9 mouse cellular contexts compared by ENCODE assay signal in genomic region chr8:3588258-3588633, GRCm38 (mm10). TPM values are rescaled to one million over a fixed set of nuclear protein-coding genes. Genes with fewer than 3 reads are reported as not detected.
DNase-seq lines count a peak whose midpoint lies in the region; ATAC-seq and TF ChIP-seq lines count a peak whose summit lies in the region.
"Had no signal": no experiment of that assay in that cellular context is flagged by ENCODE, and none has a peak within 500 bp of the region (broad histone marks: within the 10 kb centered on the region; RNA-seq: fewer than 3 reads in every experiment).

No protein-coding gene starts in this region.

- DNase-seq in kidney, adult 18-20 months = no peak
- DNase-seq in hindbrain, embryonic 10.5 days (ENCODE audit: low spot score) = peak; percentile 42
- peak; percentile 91 for DNase-seq in midbrain, embryonic 11.5 days (ENCODE audit: low spot score, missing footprints)
- no peak for DNase-seq in urinary bladder, postnatal 14 days (ENCODE audit: low spot score)
- DNase-seq in adrenal gland, adult 2 months = no peak
- no peak for DNase-seq in right cerebral cortex, postnatal 25 days

- no peak for TF ChIP-seq CTCF in bone marrow macrophage, adult 2 months (IDR thresholded peaks at IDR 0.05; ENCODE audit: low read depth, low read length)

- H3K27ac ChIP-seq in kidney, embryonic 14.5 days (ENCODE audit: low read depth, low read length) = no peak overlapping the region
- H3K27ac ChIP-seq in bone marrow macrophage, adult 2 months (ENCODE audit: insufficient read depth, low read depth, low read length) = no peak overlapping the region
- peak overlapping the region; percentile 88 for H3K27ac ChIP-seq in hindbrain, embryonic 10.5 days
- no peak overlapping the region for H3K27ac ChIP-seq in midbrain, embryonic 11.5 days (ENCODE audit: low read depth, low read length)

- peak overlapping the region; percentile 83 for H3K4me2 ChIP-seq in kidney, embryonic 14.5 days (replicated peaks; ENCODE audit: low read depth, low read length)
- peak overlapping the region; percentile 95 for H3K4me2 ChIP-seq in midbrain, embryonic 11.5 days

- H3K27me3 ChIP-seq in kidney, embryonic 14.5 days (ENCODE audit: control insufficient read depth, insufficient read depth, low read length) = peaks cover 3% of the 10 kb centered on the region; the same call in 1 of the 2 replicates
- peaks cover 16% of the 10 kb centered on the region for H3K27me3 ChIP-seq in hindbrain, embryonic 10.5 days (ENCODE audit: insufficient read depth, poor library complexity, severe bottlenecking)
- H3K27me3 ChIP-seq in midbrain, embryonic 11.5 days (ENCODE audit: control insufficient read depth, insufficient read depth, low read length) = peaks cover 3% of the 10 kb centered on the region

- peak; percentile 40; the same call in 1 of the 2 replicates for ATAC-seq in kidney, embryonic 14.5 days (ENCODE audit: low FRiP score, low TSS enrichment)
- ATAC-seq in midbrain, embryonic 11.5 days (ENCODE audit: low FRiP score) = peak; percentile 72

- H3K4me1 ChIP-seq in kidney, embryonic 14.5 days (ENCODE audit: control insufficient read depth, insufficient read depth, low read length) = 0 out of 2 replicates have a peak, but pooled peaks cover 1% of the 10 kb centered on the region
- peaks cover under 1% of the 10 kb centered on the region; the same call in 1 of the 2 replicates for H3K4me1 ChIP-seq in bone marrow macrophage, adult 2 months (ENCODE audit: control insufficient read depth, insufficient read depth, low read length)
- H3K4me1 ChIP-seq in hindbrain, embryonic 10.5 days (replicated peaks) = peaks cover 14% of the 10 kb centered on the region
- no peaks in the 10 kb centered on the region for H3K4me1 ChIP-seq in midbrain, embryonic 11.5 days (ENCODE audit: control insufficient read depth, insufficient read depth, low read length)

- no peaks in the 10 kb centered on the region for H3K36me3 ChIP-seq in kidney, embryonic 14.5 days (ENCODE audit: control insufficient read depth, insufficient read depth, low read length)
- no peaks in the 10 kb centered on the region for H3K36me3 ChIP-seq in hindbrain, embryonic 10.5 days
- no peaks in the 10 kb centered on the region for H3K36me3 ChIP-seq in midbrain, embryonic 11.5 days (ENCODE audit: control insufficient read depth, insufficient read depth, low read length)

- H3K9ac ChIP-seq in kidney, embryonic 14.5 days (ENCODE audit: low read depth, low read length) = peak overlapping the region; percentile 72
- peak overlapping the region; percentile 89 for H3K9ac ChIP-seq in midbrain, embryonic 11.5 days (ENCODE audit: low read length)

- no peak for TF ChIP-seq POLR2A in bone marrow macrophage, adult 2 months (IDR thresholded peaks at IDR 0.05; ENCODE audit: borderline replicate concordance, low read depth, low read length)

- H3K4me3 ChIP-seq in kidney, embryonic 14.5 days (ENCODE audit: low read length) = peak overlapping the region; percentile 79
- peak overlapping the region; percentile 59; the same call in 1 of the 2 replicates for H3K4me3 ChIP-seq in bone marrow macrophage, adult 2 months (ENCODE audit: insufficient read depth, low read length)
- H3K4me3 ChIP-seq in hindbrain, embryonic 10.5 days = peak overlapping the region; percentile 70
- peak overlapping the region; percentile 83 for H3K4me3 ChIP-seq in midbrain, embryonic 11.5 days (ENCODE audit: low read depth, low read length)
- H3K4me3 ChIP-seq: myocyte had no signal

- no peaks in the 10 kb centered on the region for H3K9me3 ChIP-seq in kidney, embryonic 14.5 days (ENCODE audit: control insufficient read depth, low read length)
- H3K9me3 ChIP-seq in hindbrain, embryonic 10.5 days = no peaks in the 10 kb centered on the region
- no peaks in the 10 kb centered on the region for H3K9me3 ChIP-seq in midbrain, embryonic 11.5 days (ENCODE audit: control insufficient read depth, low read length)

- WGBS in kidney, embryonic 14.5 days = 4% methylated on average over 11 of the region's 11 CpGs
- 2% methylated on average over 11 of the region's 11 CpGs for WGBS in hindbrain, embryonic 10.5 days
- 2% methylated on average over 11 of the region's 11 CpGs for WGBS in midbrain, embryonic 11.5 days

RNA-seq across cellular contexts. Expression of gene Camsap3, which starts 1.2 kb away (rescaled TPM):
- polyA plus RNA-seq in kidney, embryonic 14.5 days (2014; fragmentation: Nextera tagmentation; extraction: Ambion mirVana) = 14.1 and 18.1 TPM in 2 replicates
- 3.1 and 5.5 TPM in 2 replicates for polyA plus RNA-seq in bone marrow macrophage, adult 2 months (2012; ENCODE audit: insufficient read depth, insufficient read length, missing spikeins)
- polyA plus RNA-seq in hindbrain, embryonic 10.5 days (2016; fragmentation: Nextera tagmentation; extraction: Ambion mirVana) = 12.4 and 15.4 TPM in 2 replicates
- polyA plus RNA-seq in midbrain, embryonic 11.5 days (2014; fragmentation: Nextera tagmentation; extraction: Ambion mirVana) = 11.3 and 11.9 TPM in 2 replicates
- total RNA-seq in adrenal gland, adult 2 months (2021) = 10 to 100 TPM in 1 of 2 experiments, 1 to 10 TPM in 1; 5.2 to 13.3 TPM
- 6.4 and 7.4 TPM in 2 replicates for polyA plus RNA-seq in adrenal gland, adult 2 months (2012; rRNA removed)

RNA-seq across cellular contexts. Expression of gene C330021F23Rik, which starts 20.5 kb away (rescaled TPM):
- polyA plus RNA-seq in kidney, embryonic 14.5 days (2014; fragmentation: Nextera tagmentation; extraction: Ambion mirVana) = 6.9 and 11.2 TPM in 2 replicates
- polyA plus RNA-seq in bone marrow macrophage, adult 2 months (2012; ENCODE audit: insufficient read depth, insufficient read length, missing spikeins) = not detected in 2 replicates
- polyA plus RNA-seq in hindbrain, embryonic 10.5 days (2016; fragmentation: Nextera tagmentation; extraction: Ambion mirVana) = 6.1 and 8.3 TPM in 2 replicates
- polyA plus RNA-seq in midbrain, embryonic 11.5 days (2014; fragmentation: Nextera tagmentation; extraction: Ambion mirVana) = 6.3 and 8.1 TPM in 2 replicates
- not detected for total RNA-seq in adrenal gland, adult 2 months (2021)
- polyA plus RNA-seq in adrenal gland, adult 2 months (2012; rRNA removed) = 0.11 TPM in 1 of 2 replicates, not detected in the other

RNA-seq across cellular contexts. Expression of gene Xab2, which starts 32.9 kb away (rescaled TPM):
- 42.2 and 67.7 TPM in 2 replicates for polyA plus RNA-seq in kidney, embryonic 14.5 days (2014; fragmentation: Nextera tagmentation; extraction: Ambion mirVana)
- polyA plus RNA-seq in bone marrow macrophage, adult 2 months (2012; ENCODE audit: insufficient read depth, insufficient read length, missing spikeins) = 32.3 and 36.4 TPM in 2 replicates
- 71.6 and 74.6 TPM in 2 replicates for polyA plus RNA-seq in hindbrain, embryonic 10.5 days (2016; fragmentation: Nextera tagmentation; extraction: Ambion mirVana)
- 58.6 and 63.8 TPM in 2 replicates for polyA plus RNA-seq in midbrain, embryonic 11.5 days (2014; fragmentation: Nextera tagmentation; extraction: Ambion mirVana)
- 10 to 100 TPM; 34.8 to 36.8 TPM for total RNA-seq in adrenal gland, adult 2 months (2021)
- polyA plus RNA-seq in adrenal gland, adult 2 months (2012; rRNA removed) = 40.7 and 40.9 TPM in 2 replicates

RNA-seq across cellular contexts. Expression of gene Pet100, which starts 33.1 kb away (rescaled TPM):
- polyA plus RNA-seq in kidney, embryonic 14.5 days (2014; fragmentation: Nextera tagmentation; extraction: Ambion mirVana) = 84.5 and 132 TPM in 2 replicates
- polyA plus RNA-seq in bone marrow macrophage, adult 2 months (2012; ENCODE audit: insufficient read depth, insufficient read length, missing spikeins) = 116 and 153 TPM in 2 replicates
- polyA plus RNA-seq in hindbrain, embryonic 10.5 days (2016; fragmentation: Nextera tagmentation; extraction: Ambion mirVana) = 97.8 and 115 TPM in 2 replicates
- 96.9 and 113 TPM in 2 replicates for polyA plus RNA-seq in midbrain, embryonic 11.5 days (2014; fragmentation: Nextera tagmentation; extraction: Ambion mirVana)
- total RNA-seq in adrenal gland, adult 2 months (2021) = 100 to 1,000 TPM; 153 to 159 TPM
- polyA plus RNA-seq in adrenal gland, adult 2 months (2012; rRNA removed) = 1.7 and 2.2 TPM in 2 replicates

RNA-seq across cellular contexts. Expression of gene Pcp2, which starts 37.1 kb away (rescaled TPM):
- 0.96 and 1.0 TPM in 2 replicates for polyA plus RNA-seq in kidney, embryonic 14.5 days (2014; fragmentation: Nextera tagmentation; extraction: Ambion mirVana)
- polyA plus RNA-seq in bone marrow macrophage, adult 2 months (2012; ENCODE audit: insufficient read depth, insufficient read length, missing spikeins) = not detected in 2 replicates
- polyA plus RNA-seq in hindbrain, embryonic 10.5 days (2016; fragmentation: Nextera tagmentation; extraction: Ambion mirVana) = 0.22 TPM in 1 of 2 replicates, not detected in the other
- polyA plus RNA-seq in midbrain, embryonic 11.5 days (2014; fragmentation: Nextera tagmentation; extraction: Ambion mirVana) = 0.23 TPM in 1 of 2 replicates, not detected in the other
- total RNA-seq in adrenal gland, adult 2 months (2021) = not detected
- not detected in 2 replicates for polyA plus RNA-seq in adrenal gland, adult 2 months (2012; rRNA removed)

Comparison
In these comparisons a context has a peak if more than half of its experiments do, and no peak if none do; other contexts are left out.
1. DNase-seq: peak in hindbrain, embryonic 10.5 days (single experiment) and midbrain, embryonic 11.5 days (single experiment); none in kidney, adult 18-20 months (single experiment), urinary bladder, postnatal 14 days (single experiment), adrenal gland, adult 2 months (single experiment) and right cerebral cortex, postnatal 25 days (single experiment).
2. Peak in every context shown above with its lines, with median percentiles within 50 percentile points of each other: H3K4me3 ChIP-seq.